Mouse (Mus musculus) heart, embryonic 11.5 days (tissue): ENCODE measurements around the gene Zfp386. TPM values are rescaled to one million over a fixed set of nuclear protein-coding genes. Genes with fewer than 3 reads are reported as not detected.
A peak's percentile ranks its signal among the peaks of the same experiment; 100 is the strongest.

Experiments
- ATAC-seq: fragments of 200-750 bp; cut with Nextera tagmentation; replicated peaks from 2 replicates; pipeline ENCODE4 v1.8.0; 2017; ENCODE audit warnings: moderate library complexity; ENCODE audit not compliant: insufficient number of reproducible peaks, low FRiP score, low TSS enrichment
- H3K27ac ChIP-seq: fragments of 300-500 bp; sonication (generic); 2 replicates; pipeline ENCODE4 v1.5.1; 2014; ENCODE audit warnings: mild to moderate bottlenecking, low read depth, low read length
- H3K27me3 ChIP-seq: fragments of 300-500 bp; sonication (generic); 2 replicates; pipeline ENCODE4 v1.6.1; 2014; ENCODE audit warnings: mild to moderate bottlenecking, low read length, mixed read lengths; ENCODE audit not compliant: control insufficient read depth, insufficient read depth
- H3K36me3 ChIP-seq: fragments of 300-500 bp; sonication (generic); 2 replicates; pipeline ENCODE4 v1.6.1; 2014; ENCODE audit warnings: mild to moderate bottlenecking, low read length, moderate library complexity, mixed read lengths; ENCODE audit not compliant: control insufficient read depth, insufficient read depth
- H3K4me1 ChIP-seq: fragments of 300-500 bp; sonication (generic); 2 replicates; pipeline ENCODE4 v1.6.1; 2014; ENCODE audit warnings: low read length; ENCODE audit not compliant: control insufficient read depth, insufficient read depth
- H3K4me2 ChIP-seq: fragments of 300-500 bp; sonication (generic); 2 replicates; pipeline ENCODE4 v1.6.1; 2014; ENCODE audit warnings: mild to moderate bottlenecking, moderate library complexity
- H3K4me3 ChIP-seq: fragments of 300-500 bp; sonication (generic); 2 replicates; pipeline ENCODE4 v1.5.1; 2014; ENCODE audit warnings: low read depth, low read length
- H3K9ac ChIP-seq: fragments of 300-500 bp; sonication (generic); 2 replicates; pipeline ENCODE4 v1.6.1; 2014; ENCODE audit warnings: mild to moderate bottlenecking, low read depth, low read length, moderate library complexity
- H3K9me3 ChIP-seq: fragments of 300-500 bp; sonication (generic); replicated peaks from 2 replicates; pipeline ENCODE4 v1.6.1; 2016; ENCODE audit warnings: low read length; ENCODE audit not compliant: control insufficient read depth
- WGBS: fragments of 180-500 bp; shearing (Covaris S2); extraction: QIAGEN DNeasy Blood & Tissue Kit; methylation state at CpG from one replicate; pipeline ENCODE4 v1.1.7; 2014; ENCODE audit not compliant: insufficient replicate concordance; 5-methylcytosine and 5-hydroxymethylcytosine counted together
- polyA plus RNA-seq: library from polyadenylated mRNA; unstranded; fragments of >200 nt; fragmentation: Nextera tagmentation; extraction: Ambion mirVana; gene quantifications from 2 replicates; pipeline ENCODE4 v1.2.1, GENCODE M21; 2014

The Zfp386 gene
- polyA plus RNA-seq, 1 experiment from 2014 or later = 31.2 TPM

DNA sequence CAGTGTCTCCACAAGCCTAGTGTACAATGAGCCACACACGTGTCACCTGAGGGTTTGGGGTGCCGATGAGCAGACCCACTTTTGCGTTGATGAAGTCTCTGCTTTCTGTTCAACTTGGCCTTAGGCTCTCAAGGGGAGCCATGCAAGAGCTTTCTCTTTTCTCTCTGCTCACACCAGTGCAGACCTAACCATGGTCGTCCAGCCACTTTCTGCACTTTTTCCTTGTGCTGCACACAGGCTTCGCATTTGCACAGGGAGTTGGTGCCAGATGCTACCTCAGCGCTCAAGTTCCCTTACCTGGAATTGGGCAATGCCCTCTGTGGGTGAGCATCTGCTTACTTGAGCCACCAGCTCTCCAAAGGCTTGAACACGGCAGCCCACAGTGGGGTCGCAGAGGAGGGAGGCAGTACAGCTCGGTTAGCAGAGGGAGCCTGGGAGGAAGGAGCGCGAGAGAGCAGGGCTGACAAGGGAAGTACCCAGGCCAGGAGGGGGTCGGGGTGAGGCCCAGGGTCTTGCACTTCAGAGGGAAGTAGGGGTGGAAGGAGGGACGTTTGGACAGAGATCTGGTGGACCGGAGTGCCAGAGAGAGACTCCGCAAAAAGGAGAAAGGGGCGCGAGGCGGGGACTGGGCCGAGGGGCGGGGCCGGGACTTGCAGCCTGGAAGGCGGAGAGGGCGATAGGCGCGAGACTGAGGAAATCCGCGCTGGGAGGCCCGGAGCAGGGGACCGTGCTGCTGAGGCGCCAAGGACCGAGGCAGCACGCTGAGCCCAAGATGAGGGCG, 29.7 kb downstream of the Zfp386 start, which contains the start of gene Vipr2:
Gene Vipr2 (plus strand): TSS at position 653 of the 781 bp plus-strand sequence.
- Histone ChIP-seq H3K4me1 (no peaks in the 10 kb centered on the region), H3K27me3 (peaks cover 25% of the 10 kb centered on the region), H3K4me3 (peak within 1 kb of the TSS; percentile 58), H3K9me3 (no peaks in the 10 kb centered on the region), H3K27ac (no peak within 1 kb of the TSS), H3K36me3 (no peaks in the 10 kb centered on the region), H3K9ac (peak within 1 kb of the TSS; percentile 72), H3K4me2 (peak within 1 kb of the TSS; percentile 93)
- WGBS = 5% methylated on average over 33 of the region's 33 CpGs
- ATAC-seq = peak; percentile 86

DNA sequence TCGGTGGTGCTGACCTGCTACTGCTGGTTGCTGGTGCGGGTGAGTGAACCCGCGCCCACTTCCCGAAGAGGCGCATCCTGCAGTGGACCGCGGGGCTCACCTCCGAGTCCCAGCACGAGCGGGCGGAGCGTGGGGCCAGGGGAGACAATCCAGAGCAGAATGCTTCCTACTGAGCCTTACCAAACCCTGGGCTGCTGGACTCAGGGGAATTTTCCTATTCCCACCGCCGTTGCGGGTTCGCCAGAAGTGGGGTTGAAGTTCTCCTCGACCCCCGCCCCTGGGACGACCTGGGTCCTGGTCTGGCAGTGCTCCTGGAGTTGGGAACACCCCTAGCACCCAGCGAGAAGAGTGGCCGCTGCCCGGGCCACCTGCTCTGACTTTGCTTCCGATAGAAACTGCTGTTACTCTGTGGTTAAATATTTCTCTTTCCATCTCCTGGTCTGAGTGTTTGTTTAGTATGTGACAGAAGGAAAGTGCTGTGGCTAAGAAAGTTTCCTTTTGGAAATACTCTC, 30.4 kb downstream of the Zfp386 start:
- peaks cover 25% of the 10 kb centered on the region for H3K27me3 ChIP-seq
- peak overlapping the region; percentile 72 for H3K9ac ChIP-seq
- peak overlapping the region; percentile 58 for H3K4me3 ChIP-seq

DNA sequence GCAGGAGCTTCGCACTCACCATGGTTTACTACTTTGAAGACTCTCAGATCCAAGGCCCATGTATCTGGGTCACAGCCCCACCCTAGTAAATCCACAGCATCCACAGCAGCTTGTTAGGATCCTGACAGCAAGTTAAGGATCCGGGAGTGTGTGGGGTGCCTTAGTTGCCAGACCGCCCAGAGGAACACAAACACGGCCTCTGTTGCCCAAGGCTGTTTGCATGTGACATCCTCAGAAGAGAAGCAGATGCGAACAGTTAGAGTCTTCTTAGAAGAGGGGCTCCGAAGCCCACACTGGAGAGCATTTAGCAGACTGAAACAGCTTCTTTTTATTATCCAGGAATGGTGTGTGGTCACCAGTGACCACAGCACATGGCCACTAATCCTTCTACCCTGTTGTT, 35.6 kb downstream of the Zfp386 start:
- Histone ChIP-seq H3K4me3 (no peak overlapping the region), H3K9ac (no peak overlapping the region), H3K9me3 (no peaks in the 10 kb centered on the region), H3K4me1 (no peaks in the 10 kb centered on the region), H3K27me3 (peaks cover 9% of the 10 kb centered on the region), H3K36me3 (no peaks in the 10 kb centered on the region), H3K27ac (no peak overlapping the region), H3K4me2 (no peak overlapping the region)
- WGBS = 70% methylated on average over 6 of the region's 6 CpGs
- ATAC-seq = no peak

More for the DNA sequence above, 30.4 kb downstream of the Zfp386 start:
- no peak overlapping the region for H3K27ac ChIP-seq
- peak; percentile 65 for ATAC-seq
- H3K9me3 ChIP-seq = no peaks in the 10 kb centered on the region
- H3K4me2 ChIP-seq = peak overlapping the region; percentile 93
- H3K4me1 ChIP-seq = no peaks in the 10 kb centered on the region
- no peaks in the 10 kb centered on the region for H3K36me3 ChIP-seq
- under 1% methylated on average over 24 of the region's 24 CpGs for WGBS

- ATAC-seq = no peak
- Histone ChIP-seq H3K9me3 (no peaks in the 10 kb centered on the region), H3K36me3 (no peaks in the 10 kb centered on the region), H3K9ac (no peak overlapping the region), H3K4me3 (no peak overlapping the region), H3K4me1 (no peaks in the 10 kb centered on the region), H3K27ac (no peak overlapping the region), H3K4me2 (no peak overlapping the region), H3K27me3 (no peaks in the 10 kb centered on the region)
- WGBS = 65% methylated on average over 2 of the region's 2 CpGs
Measured at GRCm38 (mm10) chr12:116084294-116084693, 36.8 kb downstream of the Zfp386 start.

- H3K9ac ChIP-seq = no peak overlapping the region
- 74% methylated on average over 5 of the region's 5 CpGs for WGBS
- no peak for ATAC-seq
Measured at GRCm38 (mm10) chr12:116086951-116087600, 39.6 kb downstream of the Zfp386 start.

GRCm38 (mm10) chr12:116089836-116090235, 42.3 kb downstream of the Zfp386 start:
- no peak overlapping the region for H3K27ac ChIP-seq
- WGBS = 73% methylated on average over 3 of the region's 3 CpGs
- no peak overlapping the region for H3K4me3 ChIP-seq
- H3K9me3 ChIP-seq = no peaks in the 10 kb centered on the region
- H3K36me3 ChIP-seq = no peaks in the 10 kb centered on the region
- no peak overlapping the region for H3K4me2 ChIP-seq
- no peaks in the 10 kb centered on the region for H3K4me1 ChIP-seq
- no peaks in the 10 kb centered on the region for H3K27me3 ChIP-seq
- ATAC-seq = no peak
- H3K9ac ChIP-seq = no peak overlapping the region

More at GRCm38 (mm10) chr12:116086951-116087600, 39.6 kb downstream of the Zfp386 start:
- H3K9me3 ChIP-seq = no peaks in the 10 kb centered on the region
- H3K36me3 ChIP-seq = no peaks in the 10 kb centered on the region
- no peak overlapping the region for H3K27ac ChIP-seq
- H3K27me3 ChIP-seq = no peaks in the 10 kb centered on the region
- no peak overlapping the region for H3K4me2 ChIP-seq
- no peaks in the 10 kb centered on the region for H3K4me1 ChIP-seq
- no peak overlapping the region for H3K4me3 ChIP-seq

GRCm38 (mm10) chr12:116094765-116095555, 47.4 kb downstream of the Zfp386 start:
- Histone ChIP-seq H3K9ac (no peak overlapping the region), H3K36me3 (no peaks in the 10 kb centered on the region), H3K27ac (no peak overlapping the region), H3K4me1 (no peaks in the 10 kb centered on the region), H3K4me3 (no peak overlapping the region), H3K27me3 (no peaks in the 10 kb centered on the region), H3K4me2 (no peak overlapping the region), H3K9me3 (no peaks in the 10 kb centered on the region)
- ATAC-seq = no peak
- WGBS = 73% methylated on average over 14 of the region's 14 CpGs

DNA sequence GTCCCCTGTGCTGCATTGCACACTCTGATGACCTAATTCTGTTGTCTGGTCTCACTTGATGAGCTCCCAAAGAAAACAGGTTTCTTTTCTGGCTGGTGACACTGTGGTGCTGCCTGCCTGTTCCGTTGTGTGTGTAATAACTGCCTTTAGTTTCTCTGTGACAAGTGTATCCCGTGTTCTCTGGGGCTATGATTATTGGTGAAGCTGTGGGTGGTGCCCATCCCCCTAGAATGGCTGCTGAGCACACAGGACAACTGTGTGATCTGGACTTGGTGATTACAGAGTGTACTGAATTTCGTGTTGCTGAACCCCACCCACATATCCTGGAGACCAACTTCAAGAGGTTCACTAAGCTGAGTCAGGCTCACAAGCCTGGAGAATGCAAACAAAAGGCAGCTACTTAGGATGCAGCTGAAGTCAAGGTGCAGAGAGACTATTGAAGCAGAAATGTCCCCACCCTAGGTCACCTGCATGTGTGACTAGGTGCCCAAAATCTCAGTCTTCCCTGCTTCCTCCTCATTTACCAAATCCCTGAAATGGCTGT, 48.9 kb downstream of the Zfp386 start:
- no peak overlapping the region for H3K9ac ChIP-seq
- H3K27me3 ChIP-seq = no peaks in the 10 kb centered on the region
- no peak overlapping the region for H3K4me2 ChIP-seq
- no peaks in the 10 kb centered on the region for H3K36me3 ChIP-seq
- WGBS = 60% methylated on average over 3 of the region's 3 CpGs
- no peak for ATAC-seq
- H3K4me1 ChIP-seq = no peaks in the 10 kb centered on the region
- no peaks in the 10 kb centered on the region for H3K9me3 ChIP-seq
- no peak overlapping the region for H3K27ac ChIP-seq
- no peak overlapping the region for H3K4me3 ChIP-seq
